Mouse (Mus musculus): Measurements from ENCODE around the gene Efna3. TPM values are rescaled to one million over a fixed set of nuclear protein-coding genes. Genes with fewer than 3 reads are reported as not detected.

Efna3 gene
- polyA plus RNA-seq, 1 experiment from 2014 or later = 11.5 TPM

DNA sequence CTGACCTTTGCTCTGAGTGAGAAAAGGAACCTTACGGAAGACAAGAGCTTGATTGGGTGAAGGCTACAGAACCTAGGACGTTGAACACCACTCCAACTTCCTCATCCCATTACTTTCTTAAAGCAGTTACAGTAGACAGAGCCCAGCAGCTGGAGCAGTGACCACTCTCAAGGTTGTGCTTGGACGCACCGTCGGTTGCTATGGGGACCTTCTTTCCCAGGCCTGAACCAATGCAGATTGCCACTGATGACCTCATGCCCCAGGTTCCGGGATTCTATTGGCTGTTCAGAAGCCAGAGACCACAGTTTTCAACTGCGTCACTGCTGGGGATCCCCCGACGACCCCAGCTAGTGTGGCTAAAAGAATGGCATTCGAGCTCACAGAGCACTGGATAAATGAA, 8.2 kb upstream of the Efna3 start:
- no peak overlapping the region for H3K27ac ChIP-seq (ENCODE audit: low read length)
- peak; percentile 33; the same call in 1 of the 2 replicates for ATAC-seq (ENCODE audit: low FRiP score, low TSS enrichment)
- 0 out of 2 replicates have a peak, but pooled peaks cover 3% of the 10 kb centered on the region for H3K27me3 ChIP-seq (ENCODE audit: insufficient read depth, low read length)
- peaks cover 24% of the 10 kb centered on the region for H3K36me3 ChIP-seq (ENCODE audit: insufficient read depth, low read length)
- 23% methylated on average over 10 of the region's 10 CpGs for WGBS
- no peak overlapping the region for H3K4me2 ChIP-seq (replicated peaks; ENCODE audit: low read depth, low read length)
- no peak overlapping the region for H3K9ac ChIP-seq (replicated peaks; ENCODE audit: low read length)
- H3K9me3 ChIP-seq (ENCODE audit: low read length) = no peaks in the 10 kb centered on the region
- H3K4me3 ChIP-seq (ENCODE audit: low read length) = no peak overlapping the region
- H3K4me1 ChIP-seq (ENCODE audit: insufficient read depth, low read length) = peaks cover 43% of the 10 kb centered on the region

GRCm38 (mm10) chr3:89330346-89330745, 7.6 kb upstream of the Efna3 start:
- no peak overlapping the region for H3K4me2 ChIP-seq (replicated peaks; ENCODE audit: low read depth, low read length)
- no peak overlapping the region for H3K4me3 ChIP-seq (ENCODE audit: low read length)
- no peaks in the 10 kb centered on the region for H3K9me3 ChIP-seq (ENCODE audit: low read length)
- no peak overlapping the region for H3K27ac ChIP-seq (ENCODE audit: low read length)
- H3K9ac ChIP-seq (replicated peaks; ENCODE audit: low read length) = no peak overlapping the region
- 0 out of 2 replicates have a peak, but pooled peaks cover 3% of the 10 kb centered on the region for H3K27me3 ChIP-seq (ENCODE audit: insufficient read depth, low read length)
- H3K4me1 ChIP-seq (ENCODE audit: insufficient read depth, low read length) = peaks cover 38% of the 10 kb centered on the region
- ATAC-seq (ENCODE audit: low FRiP score, low TSS enrichment) = no peak
- WGBS = 52% methylated on average over 3 of the region's 3 CpGs
- peaks cover 24% of the 10 kb centered on the region for H3K36me3 ChIP-seq (ENCODE audit: insufficient read depth, low read length)

DNA sequence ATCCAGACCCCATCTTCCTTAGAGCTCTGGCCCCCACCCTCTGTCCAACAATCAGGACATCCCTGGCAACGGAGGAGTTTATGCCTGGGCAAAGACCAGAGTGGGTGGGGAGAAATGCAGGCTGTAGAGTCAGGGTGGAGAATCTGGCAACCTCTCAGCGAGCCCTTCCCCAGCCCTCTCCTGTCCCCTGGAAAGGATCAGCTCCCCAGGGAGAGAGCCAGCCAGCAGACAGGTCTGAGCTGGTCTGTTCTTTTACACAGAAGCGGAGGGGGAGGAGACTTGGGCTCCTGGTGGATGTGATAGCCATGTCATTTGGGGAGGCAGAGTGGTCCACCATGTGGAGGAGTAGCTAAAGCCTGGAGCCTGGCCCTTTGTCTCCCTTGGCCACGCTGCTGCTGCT, 5.9 kb upstream of the Efna3 start:
- H3K4me3 ChIP-seq (ENCODE audit: low read length) = no peak overlapping the region
- H3K4me2 ChIP-seq (replicated peaks; ENCODE audit: low read depth, low read length) = no peak overlapping the region
- 16% methylated on average over 4 of the region's 4 CpGs for WGBS

DNA sequence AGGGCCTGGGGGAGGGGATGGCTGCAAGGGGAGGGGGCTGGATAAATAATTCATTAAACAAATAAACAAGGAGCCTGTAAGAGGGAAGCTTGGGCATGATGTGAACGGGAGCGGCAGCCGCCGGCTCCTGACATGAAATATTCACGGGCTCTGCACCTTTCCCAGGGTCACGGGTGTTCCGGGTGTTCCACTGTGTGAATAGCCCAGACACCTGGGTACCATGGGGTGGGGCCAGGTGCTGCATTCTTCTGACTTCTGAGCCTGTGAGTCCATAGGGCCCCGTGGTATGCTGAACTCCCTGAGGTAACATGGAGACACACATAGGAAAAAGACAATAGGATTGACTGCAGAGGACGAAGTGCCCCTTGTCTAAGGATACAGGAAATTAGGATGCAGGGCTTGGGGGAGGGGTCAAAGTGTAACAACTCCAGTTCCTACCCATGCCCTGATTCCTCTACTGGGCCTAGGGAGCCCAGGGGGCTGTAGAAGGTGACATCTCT, 4.7 kb upstream of the Efna3 start:
- H3K27me3 ChIP-seq (ENCODE audit: insufficient read depth, low read length) = 0 out of 2 replicates have a peak, but pooled peaks cover 3% of the 10 kb centered on the region
- H3K4me2 ChIP-seq (replicated peaks; ENCODE audit: low read depth, low read length) = no peak overlapping the region
- H3K9me3 ChIP-seq (ENCODE audit: low read length) = no peaks in the 10 kb centered on the region
- ATAC-seq (ENCODE audit: low FRiP score, low TSS enrichment) = no peak
- no peaks in the 10 kb centered on the region for H3K36me3 ChIP-seq (ENCODE audit: insufficient read depth, low read length)
- H3K27ac ChIP-seq (ENCODE audit: low read length) = no peak overlapping the region
- WGBS = 20% methylated on average over 9 of the region's 9 CpGs
- H3K4me1 ChIP-seq (ENCODE audit: insufficient read depth, low read length) = peaks cover 33% of the 10 kb centered on the region
- no peak overlapping the region for H3K9ac ChIP-seq (replicated peaks; ENCODE audit: low read length)
- no peak overlapping the region for H3K4me3 ChIP-seq (ENCODE audit: low read length)

More for the DNA sequence above, 5.9 kb upstream of the Efna3 start:
- ATAC-seq (ENCODE audit: low FRiP score, low TSS enrichment) = no peak
- 0 out of 2 replicates have a peak, but pooled peaks cover 3% of the 10 kb centered on the region for H3K27me3 ChIP-seq (ENCODE audit: insufficient read depth, low read length)
- peaks cover 38% of the 10 kb centered on the region for H3K4me1 ChIP-seq (ENCODE audit: insufficient read depth, low read length)
- no peak overlapping the region for H3K27ac ChIP-seq (ENCODE audit: low read length)
- peaks cover 9% of the 10 kb centered on the region for H3K36me3 ChIP-seq (ENCODE audit: insufficient read depth, low read length)
- H3K9me3 ChIP-seq (ENCODE audit: low read length) = no peaks in the 10 kb centered on the region
- no peak overlapping the region for H3K9ac ChIP-seq (replicated peaks; ENCODE audit: low read length)

GRCm38 (mm10) chr3:89325882-89326281, 3.1 kb upstream of the Efna3 start:
- WGBS = 96% methylated on average over 8 of the region's 8 CpGs

DNA sequence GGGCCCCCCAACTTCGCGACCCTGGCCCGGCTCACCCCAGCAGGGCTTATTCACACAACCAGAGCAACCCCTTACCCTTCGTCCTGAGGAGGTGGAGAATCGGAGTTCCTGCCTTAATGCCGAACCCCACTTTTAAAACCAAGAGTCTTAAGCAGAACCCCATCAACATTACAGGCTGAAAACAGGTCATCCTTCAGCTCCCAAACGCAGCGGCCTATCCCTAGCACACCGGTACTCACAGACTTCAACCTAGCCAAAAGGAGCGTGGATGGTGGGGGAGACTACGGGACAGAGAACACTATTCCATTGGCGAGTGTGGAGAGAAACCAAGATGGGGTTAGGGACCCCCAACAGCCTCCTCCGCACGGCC, 649 bp downstream of the Efna3 start:
- Histone ChIP-seq H3K27ac (ENCODE audit: low read length) (no peak overlapping the region), H3K4me1 (ENCODE audit: insufficient read depth, low read length) (peaks cover 40% of the 10 kb centered on the region), H3K9me3 (ENCODE audit: low read length) (no peaks in the 10 kb centered on the region), H3K27me3 (ENCODE audit: insufficient read depth, low read length) (peaks cover 20% of the 10 kb centered on the region), H3K36me3 (ENCODE audit: insufficient read depth, low read length) (no peaks in the 10 kb centered on the region), H3K9ac (replicated peaks; ENCODE audit: low read length) (peak overlapping the region; percentile 68), H3K4me2 (replicated peaks; ENCODE audit: low read depth, low read length) (peak overlapping the region; percentile 79), H3K4me3 (ENCODE audit: low read length) (peak overlapping the region; percentile 63)
- ATAC-seq (ENCODE audit: low FRiP score, low TSS enrichment) = no peak
- WGBS = under 1% methylated on average over 14 of the region's 14 CpGs

More at GRCm38 (mm10) chr3:89325882-89326281, 3.1 kb upstream of the Efna3 start:
- Histone ChIP-seq H3K27ac (ENCODE audit: low read length) (no peak overlapping the region), H3K27me3 (ENCODE audit: insufficient read depth, low read length) (peaks cover 3% of the 10 kb centered on the region), H3K36me3 (ENCODE audit: insufficient read depth, low read length) (no peaks in the 10 kb centered on the region), H3K9me3 (ENCODE audit: low read length) (no peaks in the 10 kb centered on the region), H3K4me1 (ENCODE audit: insufficient read depth, low read length) (peaks cover 35% of the 10 kb centered on the region), H3K9ac (replicated peaks; ENCODE audit: low read length) (no peak overlapping the region), H3K4me2 (replicated peaks; ENCODE audit: low read depth, low read length) (no peak overlapping the region), H3K4me3 (ENCODE audit: low read length) (no peak overlapping the region)
- ATAC-seq (ENCODE audit: low FRiP score, low TSS enrichment) = no peak

- Histone ChIP-seq H3K4me2 (replicated peaks; ENCODE audit: low read depth, low read length) (peak overlapping the region; percentile 79), H3K27me3 (ENCODE audit: insufficient read depth, low read length) (peaks cover 20% of the 10 kb centered on the region), H3K4me1 (ENCODE audit: insufficient read depth, low read length) (peaks cover 40% of the 10 kb centered on the region), H3K9me3 (ENCODE audit: low read length) (no peaks in the 10 kb centered on the region), H3K4me3 (ENCODE audit: low read length) (peak overlapping the region; percentile 63), H3K27ac (ENCODE audit: low read length) (no peak overlapping the region), H3K36me3 (ENCODE audit: insufficient read depth, low read length) (no peaks in the 10 kb centered on the region), H3K9ac (replicated peaks; ENCODE audit: low read length) (peak overlapping the region; percentile 68)
- WGBS = under 1% methylated on average over 53 of the region's 66 CpGs
- peak; percentile 11; the same call in 1 of the 2 replicates for ATAC-seq (ENCODE audit: low FRiP score, low TSS enrichment)
Measured at GRCm38 (mm10) chr3:89321183-89322130, 1.3 kb downstream of the Efna3 start.

- H3K9ac ChIP-seq (replicated peaks; ENCODE audit: low read length) = peak overlapping the region; percentile 68
- WGBS = 0% methylated on average over 41 of the region's 41 CpGs
- peak overlapping the region; percentile 79 for H3K4me2 ChIP-seq (replicated peaks; ENCODE audit: low read depth, low read length)
- peaks cover 20% of the 10 kb centered on the region for H3K27me3 ChIP-seq (ENCODE audit: insufficient read depth, low read length)
- H3K4me1 ChIP-seq (ENCODE audit: insufficient read depth, low read length) = peaks cover 48% of the 10 kb centered on the region
- H3K9me3 ChIP-seq (ENCODE audit: low read length) = no peaks in the 10 kb centered on the region
- ATAC-seq (ENCODE audit: low FRiP score, low TSS enrichment) = no peak
- no peaks in the 10 kb centered on the region for H3K36me3 ChIP-seq (ENCODE audit: insufficient read depth, low read length)
- H3K4me3 ChIP-seq (ENCODE audit: low read length) = peak overlapping the region; percentile 63
- no peak overlapping the region for H3K27ac ChIP-seq (ENCODE audit: low read length)
Measured at GRCm38 (mm10) chr3:89320581-89321182, 2.1 kb downstream of the Efna3 start.

- Histone ChIP-seq H3K4me3 (ENCODE audit: low read length) (peak overlapping the region; percentile 63), H3K4me2 (replicated peaks; ENCODE audit: low read depth, low read length) (peak overlapping the region; percentile 79), H3K9me3 (ENCODE audit: low read length) (no peaks in the 10 kb centered on the region), H3K27ac (ENCODE audit: low read length) (no peak overlapping the region), H3K36me3 (ENCODE audit: insufficient read depth, low read length) (no peaks in the 10 kb centered on the region), H3K4me1 (ENCODE audit: insufficient read depth, low read length) (peaks cover 56% of the 10 kb centered on the region), H3K9ac (replicated peaks; ENCODE audit: low read length) (peak overlapping the region; percentile 63), H3K27me3 (ENCODE audit: insufficient read depth, low read length) (peaks cover 20% of the 10 kb centered on the region)
- WGBS = under 1% methylated on average over 47 of the region's 58 CpGs
- no peak for ATAC-seq (ENCODE audit: low FRiP score, low TSS enrichment)
Measured at GRCm38 (mm10) chr3:89319591-89320350, 3.0 kb downstream of the Efna3 start.

Data from kidney, embryonic 16.5 days (tissue).